Mouse (Mus musculus): ENCODE measurements at regions not wholly inside any gene's neighbourhood (a gene's known extent, or its start where the extent isn't known, plus 50 kb on each side); places are given as distances from the start of the nearest gene placed in this dataset.

GRCm38 (mm10) chr11:7568484-7568883 is 354.8 kb upstream of the Igfbp3 start:
- ATAC-seq (ENCODE audit: extremely low read depth, insufficient number of reproducible peaks, low FRiP score, low TSS enrichment), result no peak
- Histone ChIP-seq H3K4me2 (no peak overlapping the region), H3K36me3 (no peaks in the 10 kb centered on the region), H3K4me3 (no peak overlapping the region), H3K9me3 (no peaks in the 10 kb centered on the region), H3K9ac (no peak overlapping the region), H3K27ac (replicated peaks) (no peak overlapping the region), H3K4me1 (no peaks in the 10 kb centered on the region), H3K27me3 (replicated peaks) (no peaks in the 10 kb centered on the region)
- WGBS, result 55% methylated on average over 1 of the region's 1 CpGs

- Histone ChIP-seq H3K9ac (no peak overlapping the region), H3K4me2 (no peak overlapping the region), H3K27me3 (replicated peaks) (no peaks in the 10 kb centered on the region), H3K4me3 (no peak overlapping the region), H3K4me1 (no peaks in the 10 kb centered on the region), H3K9me3 (no peaks in the 10 kb centered on the region), H3K36me3 (no peaks in the 10 kb centered on the region), H3K27ac (replicated peaks) (no peak overlapping the region)
- ATAC-seq (ENCODE audit: extremely low read depth, insufficient number of reproducible peaks, low FRiP score, low TSS enrichment), result no peak
- WGBS, result 47% methylated on average over 2 of the region's 2 CpGs
Observed at GRCm38 (mm10) chr11:7562029-7562428, 348.3 kb upstream of the Igfbp3 start.

GRCm38 (mm10) chr11:7561437-7561836 is 347.7 kb upstream of the Igfbp3 start:
- no peak overlapping the region for H3K27ac ChIP-seq (replicated peaks)
- 70% methylated on average over 1 of the region's 1 CpGs for WGBS
- H3K36me3 ChIP-seq, result no peaks in the 10 kb centered on the region
- no peak overlapping the region for H3K9ac ChIP-seq
- no peaks in the 10 kb centered on the region for H3K9me3 ChIP-seq
- no peak overlapping the region for H3K4me3 ChIP-seq
- no peak for ATAC-seq (ENCODE audit: extremely low read depth, insufficient number of reproducible peaks, low FRiP score, low TSS enrichment)
- no peaks in the 10 kb centered on the region for H3K4me1 ChIP-seq
- H3K27me3 ChIP-seq (replicated peaks), result no peaks in the 10 kb centered on the region
- H3K4me2 ChIP-seq, result no peak overlapping the region

- Histone ChIP-seq H3K9ac (no peak overlapping the region), H3K9me3 (no peaks in the 10 kb centered on the region), H3K4me1 (no peaks in the 10 kb centered on the region), H3K36me3 (no peaks in the 10 kb centered on the region), H3K27ac (replicated peaks) (no peak overlapping the region), H3K4me3 (no peak overlapping the region), H3K27me3 (replicated peaks) (no peaks in the 10 kb centered on the region), H3K4me2 (no peak overlapping the region)
- no peak for ATAC-seq (ENCODE audit: extremely low read depth, insufficient number of reproducible peaks, low FRiP score, low TSS enrichment)
- 63% methylated on average over 6 of the region's 6 CpGs for WGBS
Observed at GRCm38 (mm10) chr11:7555613-7556274, 342.0 kb upstream of the Igfbp3 start.

GRCm38 (mm10) chr11:7552154-7552553 is 338.4 kb upstream of the Igfbp3 start:
- Histone ChIP-seq H3K4me3 (no peak overlapping the region), H3K9ac (no peak overlapping the region), H3K27me3 (replicated peaks) (no peaks in the 10 kb centered on the region), H3K4me1 (no peaks in the 10 kb centered on the region), H3K36me3 (no peaks in the 10 kb centered on the region), H3K4me2 (no peak overlapping the region), H3K27ac (replicated peaks) (no peak overlapping the region), H3K9me3 (no peaks in the 10 kb centered on the region)
- ATAC-seq (ENCODE audit: extremely low read depth, insufficient number of reproducible peaks, low FRiP score, low TSS enrichment), result no peak
- WGBS, result 68% methylated on average over 3 of the region's 3 CpGs

- no peaks in the 10 kb centered on the region for H3K9me3 ChIP-seq
- no peak overlapping the region for H3K9ac ChIP-seq
- H3K4me2 ChIP-seq, result no peak overlapping the region
- H3K36me3 ChIP-seq, result no peaks in the 10 kb centered on the region
- 56% methylated on average over 2 of the region's 2 CpGs for WGBS
- no peak overlapping the region for H3K27ac ChIP-seq (replicated peaks)
- no peak for ATAC-seq (ENCODE audit: extremely low read depth, insufficient number of reproducible peaks, low FRiP score, low TSS enrichment)
- H3K27me3 ChIP-seq (replicated peaks), result no peaks in the 10 kb centered on the region
- H3K4me3 ChIP-seq, result no peak overlapping the region
- no peaks in the 10 kb centered on the region for H3K4me1 ChIP-seq
Observed at GRCm38 (mm10) chr11:7547796-7548195, 334.1 kb upstream of the Igfbp3 start.

- Histone ChIP-seq H3K36me3 (no peaks in the 10 kb centered on the region), H3K4me3 (no peak overlapping the region), H3K9me3 (no peaks in the 10 kb centered on the region), H3K27me3 (replicated peaks) (no peaks in the 10 kb centered on the region), H3K27ac (replicated peaks) (no peak overlapping the region), H3K4me2 (no peak overlapping the region), H3K4me1 (no peaks in the 10 kb centered on the region), H3K9ac (no peak overlapping the region)
- WGBS, result 69% methylated on average over 2 of the region's 2 CpGs
- no peak for ATAC-seq (ENCODE audit: extremely low read depth, insufficient number of reproducible peaks, low FRiP score, low TSS enrichment)
Observed at GRCm38 (mm10) chr11:7545621-7546020, 331.9 kb upstream of the Igfbp3 start.

- 37% methylated on average over 2 of the region's 2 CpGs for WGBS
- Histone ChIP-seq H3K9ac (no peak overlapping the region), H3K36me3 (no peaks in the 10 kb centered on the region), H3K4me2 (no peak overlapping the region), H3K27ac (replicated peaks) (no peak overlapping the region), H3K4me1 (no peaks in the 10 kb centered on the region), H3K9me3 (peaks cover 7% of the 10 kb centered on the region; the same call in 1 of the 2 replicates), H3K27me3 (replicated peaks) (no peaks in the 10 kb centered on the region), H3K4me3 (no peak overlapping the region)
- ATAC-seq (ENCODE audit: extremely low read depth, insufficient number of reproducible peaks, low FRiP score, low TSS enrichment), result no peak
Observed at GRCm38 (mm10) chr11:7534590-7534989, 320.9 kb upstream of the Igfbp3 start.

- no peak overlapping the region for H3K4me2 ChIP-seq
- no peak overlapping the region for H3K4me3 ChIP-seq
- H3K9ac ChIP-seq, result no peak overlapping the region
- 47% methylated on average over 1 of the region's 1 CpGs for WGBS
- no peaks in the 10 kb centered on the region for H3K4me1 ChIP-seq
- ATAC-seq (ENCODE audit: extremely low read depth, insufficient number of reproducible peaks, low FRiP score, low TSS enrichment), result no peak
- H3K36me3 ChIP-seq, result no peaks in the 10 kb centered on the region
- H3K27ac ChIP-seq (replicated peaks), result no peak overlapping the region
- peaks cover 7% of the 10 kb centered on the region; the same call in 1 of the 2 replicates for H3K9me3 ChIP-seq
- H3K27me3 ChIP-seq (replicated peaks), result no peaks in the 10 kb centered on the region
Observed at GRCm38 (mm10) chr11:7533327-7533726, 319.6 kb upstream of the Igfbp3 start.

GRCm38 (mm10) chr11:7531847-7532246 is 318.1 kb upstream of the Igfbp3 start:
- Histone ChIP-seq H3K36me3 (no peaks in the 10 kb centered on the region), H3K27ac (replicated peaks) (no peak overlapping the region), H3K4me2 (no peak overlapping the region), H3K27me3 (replicated peaks) (no peaks in the 10 kb centered on the region), H3K9ac (no peak overlapping the region), H3K9me3 (peaks cover 7% of the 10 kb centered on the region; the same call in 1 of the 2 replicates), H3K4me1 (no peaks in the 10 kb centered on the region), H3K4me3 (no peak overlapping the region)
- WGBS, result 73% methylated on average over 3 of the region's 3 CpGs
- no peak for ATAC-seq (ENCODE audit: extremely low read depth, insufficient number of reproducible peaks, low FRiP score, low TSS enrichment)

- Histone ChIP-seq H3K4me3 (no peak overlapping the region), H3K9me3 (no peaks in the 10 kb centered on the region), H3K36me3 (no peaks in the 10 kb centered on the region), H3K4me2 (no peak overlapping the region), H3K4me1 (no peaks in the 10 kb centered on the region), H3K27ac (replicated peaks) (no peak overlapping the region), H3K9ac (no peak overlapping the region), H3K27me3 (replicated peaks) (no peaks in the 10 kb centered on the region)
- ATAC-seq (ENCODE audit: extremely low read depth, insufficient number of reproducible peaks, low FRiP score, low TSS enrichment), result no peak
- 72% methylated on average over 6 of the region's 6 CpGs for WGBS
Observed at GRCm38 (mm10) chr11:7530482-7531148, 316.9 kb upstream of the Igfbp3 start.

GRCm38 (mm10) chr11:7519556-7519955 is 305.8 kb upstream of the Igfbp3 start:
- Histone ChIP-seq H3K4me3 (no peak overlapping the region), H3K27ac (replicated peaks) (no peak overlapping the region), H3K9ac (no peak overlapping the region), H3K27me3 (replicated peaks) (no peaks in the 10 kb centered on the region), H3K4me1 (no peaks in the 10 kb centered on the region), H3K36me3 (no peaks in the 10 kb centered on the region), H3K4me2 (no peak overlapping the region), H3K9me3 (no peaks in the 10 kb centered on the region)
- ATAC-seq (ENCODE audit: extremely low read depth, insufficient number of reproducible peaks, low FRiP score, low TSS enrichment), result no peak
- WGBS, result 70% methylated on average over 2 of the region's 2 CpGs

Data from heart, embryonic 13.5 days (tissue).